Mouse (Mus musculus): ENCODE measurements at regions not wholly inside any gene's neighbourhood (a gene's known extent, or its start where the extent isn't known, plus 50 kb on each side); places are given as distances from the start of the nearest gene placed in this dataset.
A peak's percentile ranks its signal among the peaks of the same experiment; 100 is the strongest.
"Not testable (repeated sequence)": the region's sequence is repeated elsewhere in the genome, so short reads cannot be mapped to it uniquely, and the experiment has no call there.

DNA sequence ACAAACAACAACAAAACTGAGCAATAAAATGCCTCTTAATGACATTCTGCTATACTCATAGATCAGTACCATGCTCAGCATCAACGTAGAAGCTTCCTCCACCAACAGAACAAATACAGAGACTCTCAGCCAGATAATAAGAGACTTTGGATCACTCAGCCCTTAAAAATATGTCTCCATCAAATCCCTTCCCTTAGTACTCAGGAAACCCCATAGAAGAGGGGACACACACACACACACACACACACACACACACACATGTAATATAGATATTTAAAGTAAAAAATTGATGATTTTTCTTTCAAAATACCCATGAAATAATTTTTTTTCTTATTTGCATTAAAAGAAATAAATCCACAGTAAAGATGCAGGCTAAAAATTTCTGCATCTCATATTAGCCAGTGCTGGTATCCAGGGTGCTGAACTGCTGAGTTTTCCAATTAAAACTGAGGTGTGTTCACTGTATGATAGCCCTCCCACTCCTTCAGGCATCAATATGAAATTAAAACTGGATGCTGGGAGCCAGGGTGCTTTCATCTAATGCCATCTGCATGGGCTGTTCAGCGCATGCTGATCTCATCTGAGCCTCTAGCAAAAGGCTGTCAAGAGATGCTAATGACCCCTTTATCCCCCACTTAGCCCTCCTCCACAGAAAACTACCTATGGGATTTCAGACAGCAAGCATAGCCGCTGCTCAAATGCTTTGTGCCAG lies 321.0 kb downstream of the Tm4sf1 start:
- DNase-seq (ENCODE audit: low read depth) = no peak

DNA sequence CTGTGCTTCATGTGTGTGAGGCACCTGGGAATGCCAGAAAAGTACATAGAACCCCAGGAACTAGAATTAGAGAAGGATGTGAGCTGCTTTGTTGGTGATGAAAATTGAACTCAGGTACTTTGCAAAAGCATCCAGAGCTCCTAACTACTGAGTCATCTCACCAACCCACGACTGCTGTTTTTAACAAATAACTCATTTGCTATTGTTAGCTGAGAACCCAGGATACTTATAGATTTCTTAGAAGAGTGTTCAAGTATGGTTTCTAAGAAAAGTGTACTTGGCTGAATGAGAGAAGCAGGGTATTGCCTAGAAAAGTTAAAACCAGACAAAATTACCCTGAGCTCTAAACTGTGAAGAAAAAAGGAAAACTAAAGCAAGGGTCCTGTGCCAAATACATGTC lies 335.8 kb downstream of the Tm4sf1 start:
- DNase-seq (ENCODE audit: low read depth) = no peak

DNA sequence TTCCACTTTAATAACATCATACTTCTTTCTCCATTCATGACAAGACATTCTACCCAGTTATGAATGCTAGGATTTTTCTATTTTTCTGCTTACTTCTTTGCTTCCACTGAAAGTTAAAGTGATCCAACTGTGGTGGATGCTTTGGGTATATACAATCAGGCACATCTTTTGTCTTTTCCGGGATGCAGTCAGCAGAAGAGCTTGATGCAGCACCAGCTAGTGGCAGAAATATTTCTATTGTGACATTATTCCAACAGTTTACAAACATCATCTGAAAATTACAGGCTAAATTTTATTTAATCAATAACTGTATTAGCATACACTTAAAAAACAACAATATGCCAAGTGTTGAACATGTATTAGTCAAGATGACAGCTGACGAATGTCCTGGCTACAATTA lies 336.3 kb downstream of the Tm4sf1 start:
- DNase-seq (ENCODE audit: low read depth) = no peak

DNA sequence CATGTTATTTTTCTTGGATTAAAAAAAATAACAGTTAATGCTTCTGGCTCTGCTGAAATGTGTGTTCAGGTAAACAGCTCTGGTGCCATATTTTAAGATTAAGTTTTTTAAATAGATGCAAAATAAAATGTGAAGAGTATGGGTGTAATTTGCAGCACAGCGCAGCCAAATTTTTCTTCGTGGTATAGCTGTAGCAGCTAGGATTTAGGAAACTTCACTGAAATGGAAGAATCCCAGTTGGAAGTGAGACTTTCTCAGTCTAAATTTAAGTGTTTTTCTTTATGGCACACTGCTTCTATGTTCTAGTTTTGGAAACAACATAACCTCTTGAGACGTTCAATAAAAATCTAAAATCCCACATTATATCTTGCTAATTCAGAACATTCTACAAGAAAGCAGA lies 337.6 kb downstream of the Tm4sf1 start:
- no peak for DNase-seq (ENCODE audit: low read depth)

DNA sequence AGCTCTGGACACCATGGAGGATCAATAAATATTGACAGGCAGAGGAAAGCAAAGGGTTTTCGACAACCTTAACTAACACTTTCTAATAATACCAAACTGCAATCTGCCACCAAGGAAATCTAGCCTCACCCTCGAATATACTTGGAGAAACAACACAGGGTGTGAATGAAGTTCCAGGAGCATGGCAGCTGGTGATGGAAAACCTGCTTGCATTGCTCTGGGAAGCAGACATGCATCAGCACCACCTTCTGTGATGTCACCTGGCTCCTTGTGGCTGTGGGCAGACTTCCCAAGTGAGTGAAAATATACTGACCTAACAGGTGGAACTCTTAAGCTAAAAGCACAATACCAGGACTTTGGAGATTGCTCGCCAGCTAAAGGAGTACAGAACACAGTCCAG lies 338.5 kb downstream of the Tm4sf1 start:
- no peak for DNase-seq (ENCODE audit: low read depth)

DNA sequence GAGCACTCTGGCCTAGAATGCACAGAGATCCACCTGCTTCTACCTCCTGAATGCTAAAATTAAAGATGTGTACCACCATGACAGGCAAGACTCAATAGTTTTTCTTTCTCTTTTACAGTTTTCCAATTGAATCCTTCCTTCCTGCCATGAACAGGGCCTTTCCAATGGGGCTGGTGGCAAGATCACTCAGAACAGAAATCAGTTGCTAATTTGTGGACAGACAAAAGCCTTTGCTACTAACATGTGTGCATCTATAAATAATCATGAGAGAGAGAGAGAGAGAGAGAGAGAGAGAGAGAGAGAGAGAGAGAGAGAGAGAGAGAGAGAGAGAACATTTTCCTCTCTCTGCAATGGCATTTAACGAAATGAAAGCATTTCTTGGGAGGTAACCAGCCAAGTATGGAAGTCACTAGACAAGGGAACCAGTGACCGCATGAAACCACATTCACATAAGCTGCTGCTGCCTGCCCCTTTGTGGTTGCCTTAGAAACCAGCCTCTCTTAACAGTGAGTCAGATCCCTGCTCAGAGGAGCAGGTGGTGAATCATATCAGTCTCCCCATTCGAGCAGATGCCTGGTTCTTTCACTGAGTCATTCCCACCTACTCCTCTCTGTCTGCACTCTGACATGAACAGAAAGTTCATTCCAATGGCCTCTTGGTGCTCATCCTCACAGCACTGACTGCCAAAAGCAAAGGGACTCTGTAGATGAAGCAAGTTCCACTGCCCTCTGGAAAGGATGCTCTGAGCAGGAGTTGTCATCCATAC lies 339.4 kb downstream of the Tm4sf1 start:
- DNase-seq (ENCODE audit: low read depth) = peak; percentile 89

DNA sequence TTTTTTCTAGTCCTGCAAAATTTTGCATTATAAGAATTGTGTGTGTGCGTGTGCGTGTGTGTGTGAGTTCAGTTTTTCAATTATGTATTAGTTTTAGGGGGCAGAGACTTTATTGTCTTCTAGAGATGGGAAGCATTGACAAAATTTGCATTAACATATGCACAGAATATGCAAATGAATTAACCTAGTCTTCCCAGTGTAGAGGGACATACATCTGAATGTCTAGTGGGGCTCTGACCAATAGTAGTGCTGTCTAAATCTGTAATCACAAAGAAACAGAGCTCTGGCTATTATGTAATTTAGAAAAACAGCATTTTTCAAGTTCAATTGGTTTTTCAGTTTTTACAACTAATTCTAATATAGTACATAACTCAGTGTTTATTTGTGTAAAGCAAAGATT lies 344.8 kb downstream of the Tm4sf1 start:
- no peak for DNase-seq (ENCODE audit: low read depth)

DNA sequence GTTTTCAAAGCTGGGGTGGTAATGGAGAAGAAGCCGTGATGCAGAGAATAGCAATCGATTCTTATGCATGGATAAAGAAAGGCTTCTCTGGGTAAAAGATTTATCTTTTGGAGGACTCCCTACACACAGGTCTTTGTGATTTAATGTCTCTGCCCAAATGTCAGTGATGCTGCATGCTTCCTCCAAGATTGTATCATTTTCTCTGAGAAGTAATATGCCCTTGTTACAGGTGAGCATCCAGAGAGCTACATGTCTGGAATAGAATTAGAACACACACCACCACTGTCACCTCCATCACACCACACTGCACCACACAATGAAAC lies 346.0 kb downstream of the Tm4sf1 start:
- DNase-seq (ENCODE audit: low read depth) = no peak

DNA sequence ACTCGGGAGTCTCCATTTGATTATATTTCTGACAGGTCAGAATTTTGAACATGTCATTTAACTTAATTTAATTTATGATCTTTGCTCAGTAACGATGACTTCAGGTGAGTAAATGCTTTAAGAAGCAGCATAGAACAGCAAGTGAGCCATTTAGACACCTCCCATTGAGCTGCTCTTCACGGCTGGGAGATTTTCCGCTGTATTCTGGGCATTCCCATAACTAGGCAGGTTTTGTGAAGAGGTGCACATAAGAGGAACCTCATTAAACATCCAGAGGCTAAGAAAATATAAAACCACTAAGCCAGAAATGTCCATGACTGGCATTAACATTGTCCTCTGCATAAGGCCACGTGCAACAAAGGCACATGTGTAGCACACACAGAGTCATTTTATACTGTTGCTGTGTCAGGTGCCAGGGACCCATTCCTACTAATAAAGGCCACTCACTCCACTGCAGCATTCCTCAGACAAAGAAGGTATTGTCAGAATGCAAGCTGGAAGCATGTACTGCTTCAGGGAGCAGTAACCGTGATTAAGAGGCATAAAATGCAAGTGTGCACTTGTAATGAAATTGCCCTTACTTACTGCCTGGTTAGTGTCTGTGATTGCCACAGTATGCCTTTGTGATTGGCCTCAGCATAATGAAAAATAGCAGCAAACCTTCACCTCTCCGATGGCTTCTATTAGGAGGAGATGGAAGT lies 346.5 kb downstream of the Tm4sf1 start:
- DNase-seq (ENCODE audit: low read depth) = no peak

DNA sequence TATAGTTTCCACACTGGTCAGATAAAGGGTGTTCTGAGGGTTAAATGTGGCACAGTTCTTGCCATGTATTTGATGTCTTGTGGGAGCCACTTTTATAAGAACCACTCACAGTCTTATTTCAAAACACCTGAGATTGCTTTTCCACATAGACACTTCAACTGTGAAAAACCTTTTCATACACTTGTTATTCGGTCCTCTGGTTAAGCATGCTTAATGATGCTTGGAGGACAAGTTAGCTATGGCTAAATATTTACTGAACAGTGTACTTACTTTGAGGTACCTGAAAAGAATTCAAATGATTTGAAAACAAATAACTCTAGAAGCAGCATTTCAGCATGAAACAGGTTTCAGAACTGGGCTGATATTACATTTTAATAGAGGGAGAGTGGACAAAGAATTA lies 359.2 kb downstream of the Tm4sf1 start:
- DNase-seq (ENCODE audit: low read depth) = not testable (repeated sequence)

DNA sequence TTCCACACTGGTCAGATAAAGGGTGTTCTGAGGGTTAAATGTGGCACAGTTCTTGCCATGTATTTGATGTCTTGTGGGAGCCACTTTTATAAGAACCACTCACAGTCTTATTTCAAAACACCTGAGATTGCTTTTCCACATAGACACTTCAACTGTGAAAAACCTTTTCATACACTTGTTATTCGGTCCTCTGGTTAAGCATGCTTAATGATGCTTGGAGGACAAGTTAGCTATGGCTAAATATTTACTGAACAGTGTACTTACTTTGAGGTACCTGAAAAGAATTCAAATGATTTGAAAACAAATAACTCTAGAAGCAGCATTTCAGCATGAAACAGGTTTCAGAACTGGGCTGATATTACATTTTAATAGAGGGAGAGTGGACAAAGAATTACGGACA lies 372.8 kb downstream of the Tm4sf1 start:
- not testable (repeated sequence) for DNase-seq (ENCODE audit: low read depth)

DNA sequence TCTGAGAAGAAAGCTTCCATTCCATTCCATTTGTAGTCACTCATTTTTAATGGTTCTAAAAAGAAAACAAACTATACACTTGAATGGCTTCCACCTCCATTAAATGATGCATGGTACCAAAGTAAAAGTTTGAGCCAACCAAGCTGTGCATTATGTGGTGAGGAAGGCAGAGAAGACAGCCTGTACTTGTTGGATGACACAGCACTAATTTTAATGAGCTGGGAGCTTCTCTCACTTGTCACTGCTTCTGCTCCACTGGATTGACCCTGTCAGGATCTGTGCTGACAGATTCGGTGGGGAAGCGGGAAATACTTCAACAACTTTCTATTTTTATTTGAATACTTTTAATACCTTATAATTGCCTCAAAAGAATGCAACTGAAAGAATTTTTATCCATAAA lies 403.3 kb downstream of the Tm4sf1 start:
- DNase-seq (ENCODE audit: low read depth) = no peak

DNA sequence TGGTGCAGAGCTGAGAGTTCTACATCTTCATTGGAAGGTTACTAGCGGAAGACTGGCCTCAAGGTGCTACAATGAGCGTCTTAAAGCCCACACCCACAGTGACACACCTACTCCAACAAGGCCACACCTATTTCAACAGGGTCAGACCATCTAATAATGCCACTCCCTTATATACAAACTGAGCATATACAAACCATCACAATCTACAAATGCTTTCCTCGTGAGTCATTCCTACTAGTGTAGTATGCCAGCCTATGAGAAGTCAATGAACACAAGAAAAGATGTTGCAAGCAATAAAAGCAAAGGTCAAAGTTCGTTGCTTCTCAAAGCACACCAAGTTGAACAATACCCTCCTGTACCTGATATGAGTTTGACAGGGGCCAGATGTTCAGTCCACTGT lies 424.7 kb downstream of the Tm4sf1 start:
- DNase-seq (ENCODE audit: low read depth) = peak; percentile 2

DNA sequence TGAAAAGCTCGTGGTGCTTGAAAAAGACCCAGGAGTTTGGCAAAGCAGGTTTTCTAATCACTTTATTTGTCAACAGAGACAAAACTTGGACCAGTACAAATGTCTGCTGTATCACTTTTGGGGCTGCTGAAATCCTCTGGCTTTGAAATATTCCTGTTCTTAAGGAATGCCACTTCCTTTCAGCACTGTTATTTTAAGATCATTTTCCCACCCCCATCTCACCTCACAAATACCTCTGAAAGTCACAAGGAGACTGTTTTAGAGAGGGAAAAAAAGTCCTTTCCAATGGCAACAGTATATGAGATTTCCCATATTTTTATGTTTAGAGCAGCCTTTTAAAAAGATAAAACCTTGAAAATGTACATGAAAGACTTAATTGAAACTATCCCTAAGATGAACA lies 438.2 kb downstream of the Tm4sf1 start:
- DNase-seq (ENCODE audit: low read depth) = no peak

DNA sequence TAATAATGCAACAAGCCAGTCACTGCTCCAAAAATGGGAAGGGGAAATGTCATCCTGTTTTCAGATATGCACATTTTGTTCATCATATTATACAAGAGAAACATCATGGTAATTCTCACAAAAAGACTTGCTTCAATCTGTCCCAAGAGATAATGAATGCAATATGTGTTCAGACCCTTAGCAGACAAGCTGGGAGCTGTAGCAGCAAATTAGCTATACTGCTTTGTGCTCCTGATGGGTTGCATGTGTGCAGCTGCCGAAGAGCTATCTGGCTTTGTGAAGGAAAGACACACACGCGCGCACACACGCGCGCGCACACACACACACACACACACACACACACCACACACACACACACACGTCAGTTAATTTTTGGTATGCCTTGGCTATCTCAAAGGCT lies 441.9 kb downstream of the Tm4sf1 start:
- no peak for DNase-seq (ENCODE audit: low read depth)

DNA sequence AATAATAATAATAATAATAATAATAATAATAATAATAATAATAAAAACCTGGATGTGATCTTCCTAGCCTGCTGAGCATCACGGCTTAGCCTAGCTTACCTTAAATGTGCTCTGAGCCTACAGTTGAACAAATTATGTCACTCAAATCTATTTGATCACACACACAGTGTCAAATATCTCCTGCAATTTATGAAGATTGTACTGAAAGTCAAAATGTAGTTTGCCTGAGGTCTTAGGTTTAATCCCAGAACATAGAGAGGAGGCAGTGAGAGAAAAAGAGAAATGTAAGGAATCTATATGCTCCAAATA lies 456.4 kb downstream of the Tm4sf1 start:
- no peak for DNase-seq (ENCODE audit: low read depth)

DNA sequence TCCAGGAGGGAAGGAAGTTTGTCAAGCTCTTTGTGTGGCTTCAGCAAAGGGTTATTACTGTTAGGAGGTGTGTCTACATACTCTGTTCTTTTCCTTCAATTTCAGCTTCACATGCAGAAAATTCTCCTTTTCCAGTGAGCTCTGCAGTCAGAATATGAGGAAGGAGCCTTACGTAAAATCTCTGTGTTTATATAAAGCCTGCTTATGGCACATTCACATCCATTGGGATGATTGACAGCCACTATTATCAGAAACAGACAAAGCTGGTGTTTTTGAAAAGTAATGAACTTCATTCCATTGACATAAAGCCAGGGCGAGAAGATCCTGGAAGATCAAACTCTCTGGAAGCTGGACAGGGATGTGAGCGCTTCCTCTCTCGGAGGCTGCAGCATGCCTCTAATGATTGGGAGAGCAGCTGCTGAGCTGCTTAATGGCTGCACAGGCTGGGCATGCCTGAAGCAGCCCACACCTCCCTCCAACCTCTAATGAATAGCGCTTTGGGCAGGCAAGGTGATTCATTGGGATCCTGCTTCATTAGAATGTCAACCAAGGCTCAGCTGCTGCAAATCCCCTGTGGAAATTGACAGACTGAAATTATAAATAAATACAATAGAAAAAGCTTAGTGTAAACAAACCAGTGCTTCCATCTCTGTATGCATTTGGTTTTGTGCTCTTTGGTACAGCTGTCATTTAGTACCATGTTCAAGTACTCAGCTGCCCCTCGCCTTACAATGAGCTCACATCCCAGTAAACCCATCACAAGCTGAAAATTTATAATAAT lies 456.9 kb downstream of the Tm4sf1 start:
- no peak for DNase-seq (ENCODE audit: low read depth)

DNA sequence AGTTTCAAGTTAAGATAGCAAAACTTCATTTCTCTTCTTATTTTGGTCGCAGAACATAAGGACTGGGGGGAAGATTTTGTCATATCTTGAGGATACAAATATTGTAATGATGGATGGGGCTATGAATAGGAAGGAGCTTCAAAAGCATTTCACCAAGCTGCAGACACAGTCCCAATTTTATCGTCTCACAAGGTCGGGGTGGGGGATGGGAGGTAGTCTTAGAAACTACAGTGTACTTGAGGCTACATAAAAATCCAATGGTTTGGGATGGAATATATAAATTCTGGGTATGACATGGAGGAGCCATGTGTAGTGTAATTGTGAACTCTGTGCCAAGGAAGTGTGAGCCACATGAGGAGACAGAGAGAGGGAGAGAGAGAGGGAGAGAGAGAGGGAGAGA lies 464.6 kb downstream of the Tm4sf1 start:
- no peak for DNase-seq (ENCODE audit: low read depth)

DNA sequence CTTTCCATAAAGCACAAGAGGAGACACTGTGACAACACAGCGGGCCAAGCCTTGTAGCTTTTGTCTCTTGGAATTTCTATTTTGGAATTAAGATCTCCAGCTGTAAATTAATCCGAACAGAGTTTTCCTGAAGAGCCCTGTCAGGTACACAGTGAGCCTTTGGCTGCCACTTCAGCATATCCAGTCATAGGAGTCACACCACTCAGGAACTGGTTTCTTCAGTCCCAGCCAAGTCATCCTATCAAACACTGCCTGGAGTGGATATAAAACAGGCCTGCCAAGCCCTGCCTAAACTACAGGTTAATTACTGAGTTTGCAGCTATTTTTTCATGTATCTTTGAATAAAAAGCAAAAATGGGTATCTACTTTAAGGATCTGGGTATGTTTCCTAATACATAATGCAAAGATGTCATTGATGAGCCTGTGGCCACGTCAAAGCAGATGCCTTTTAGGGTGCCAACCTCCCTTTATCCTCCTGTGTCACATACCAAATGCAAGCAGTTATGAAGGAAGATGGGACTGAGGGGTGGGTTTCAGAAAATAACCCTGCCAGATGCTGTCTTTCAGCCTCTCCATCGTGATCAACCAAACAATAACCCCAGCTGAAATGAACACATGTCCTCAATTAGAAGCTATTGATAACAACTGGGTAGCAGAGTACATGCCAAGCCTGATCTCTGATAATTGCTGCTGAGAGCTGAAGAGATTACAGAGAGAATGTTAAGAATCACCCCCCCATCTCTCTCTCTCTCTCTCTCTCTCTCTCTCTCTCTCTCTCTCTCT lies 471.3 kb downstream of the Tm4sf1 start:
- no peak for DNase-seq (ENCODE audit: low read depth)

DNA sequence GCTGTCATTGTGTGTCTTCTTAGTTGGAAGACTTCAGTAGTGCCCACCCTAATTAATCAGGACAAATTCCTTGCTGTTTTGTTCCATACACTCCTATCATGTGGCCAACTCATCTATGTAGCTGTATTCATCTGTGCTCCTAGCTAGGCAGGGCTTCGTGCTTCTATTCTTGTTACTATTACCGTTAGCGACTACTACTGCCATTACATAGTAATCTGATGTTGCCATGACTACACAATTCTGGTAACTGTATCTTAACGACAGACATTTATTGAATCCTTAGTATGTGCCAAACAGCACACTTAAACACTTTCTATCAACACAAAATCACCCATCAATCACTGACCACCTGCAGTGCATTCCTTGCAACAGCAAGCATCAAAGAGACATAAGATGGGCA lies 477.6 kb downstream of the Tm4sf1 start:
- DNase-seq (ENCODE audit: low read depth) = no peak

DNA sequence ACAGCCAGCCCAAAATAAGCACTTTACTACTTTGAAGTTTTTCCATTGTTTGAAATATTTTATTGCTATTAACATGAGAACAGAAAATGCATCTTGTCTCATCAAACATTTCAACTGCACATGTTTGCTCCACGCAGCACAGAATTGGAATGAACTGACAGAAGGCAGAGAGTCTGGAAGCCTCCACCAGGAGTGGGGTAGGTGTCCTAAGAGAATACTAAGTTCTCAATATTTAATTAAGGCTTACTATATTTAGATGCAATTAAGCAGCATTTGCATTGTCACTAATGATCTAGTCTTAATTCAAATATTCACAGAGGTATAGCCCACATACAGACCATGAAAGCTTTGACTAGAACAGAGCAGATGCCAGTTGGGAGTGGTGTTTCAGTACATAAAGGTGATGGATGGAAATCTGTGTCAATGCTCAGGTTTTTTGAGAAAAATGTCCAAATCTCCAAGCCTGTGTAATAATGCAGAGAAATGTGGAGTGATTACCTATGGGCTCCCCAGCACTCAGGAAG lies 491.2 kb downstream of the Tm4sf1 start:
- no peak for DNase-seq (ENCODE audit: low read depth)

DNA sequence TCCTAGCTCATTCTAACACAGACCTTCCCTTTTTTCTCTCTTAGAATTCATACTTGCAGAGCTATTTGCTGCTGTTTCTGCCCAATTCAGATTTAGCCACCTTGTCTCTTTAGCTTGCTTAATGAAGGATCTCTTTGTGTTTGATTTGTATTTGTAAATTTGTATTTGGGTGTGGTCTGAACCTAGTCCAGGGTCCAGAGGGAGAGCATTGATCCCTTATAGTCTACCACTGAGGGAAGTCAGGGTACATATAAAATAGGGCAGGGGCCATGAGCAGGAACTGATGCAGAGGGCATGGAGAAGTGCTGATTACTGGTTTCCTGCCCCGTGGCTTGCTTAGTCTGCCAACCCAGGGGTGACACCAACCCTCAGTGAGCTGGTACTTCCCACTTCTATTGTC lies 508.7 kb downstream of the Tm4sf1 start:
- DNase-seq (ENCODE audit: low read depth) = no peak
